Mouse (Mus musculus): ENCODE measurements around the gene Gnpat. TPM values are rescaled to one million over a fixed set of nuclear protein-coding genes. Genes with fewer than 3 reads are reported as not detected.
"Not testable (repeated sequence)": the region's sequence is repeated elsewhere in the genome, so short reads cannot be mapped to it uniquely, and the experiment has no call there.

Gnpat gene
- total and polyA plus RNA-seq, 3 experiments, result 62.3 to 91.5 (median 89.1) TPM

GRCm38 (mm10) chr8:124840900-124841299, 21.9 kb upstream of the Gnpat start:
- no peak overlapping the region for H3K4me2 ChIP-seq (ENCODE audit: insufficient read depth, low read depth, poor library complexity, severe bottlenecking)
- no peaks in the 10 kb centered on the region for H3K9me3 ChIP-seq (replicated peaks; ENCODE audit: low read length)
- no peaks in the 10 kb centered on the region for H3K27me3 ChIP-seq (replicated peaks)
- TF ChIP-seq MYC (IDR thresholded peaks at IDR 0.05; ENCODE audit: low read depth, low read length) (no peak), NELFE (IDR thresholded peaks at IDR 0.05; ENCODE audit: low read depth, low read length) (no peak), PAX5 (IDR thresholded peaks at IDR 0.05; ENCODE audit: low read length) (no peak)
- no peaks in the 10 kb centered on the region for H3K79me2 ChIP-seq (replicated peaks; ENCODE audit: control insufficient read depth, extremely low read depth, insufficient read depth, poor library complexity, severe bottlenecking)
- in situ Hi-C loops (cut with MboI; ENCODE audit: low pct_ligation_motif_present, low pct_unique_long_range_greater_than_20kb, low sequenced_read_pairs) (no loop called here), dilution Hi-C loops (cut with MboI; ENCODE audit: extremely low pct_ligation_motif_present, extremely low pct_unique_long_range_greater_than_20kb, low sequenced_read_pairs) (no loop called here)
- no peak overlapping the region for H3K9ac ChIP-seq (ENCODE audit: insufficient read depth, low read depth)
- no peak overlapping the region for H3K4me3 ChIP-seq (replicated peaks in 1 of 3; ENCODE audit: low read depth in 2 of 3, low read length in 2 of 3, poor library complexity in 1 of 3)
- no peak for DNase-seq (ENCODE audit: extremely low read depth)
- peaks cover 3 to 14% of the 10 kb centered on the region in 2 experiments; a peak in 2 of 4 replicates for H3K4me1 ChIP-seq (ENCODE audit: control insufficient read depth in 1 of 2, insufficient read depth in 2 of 2)
- H3K36me3 ChIP-seq (replicated peaks in 1 of 2; ENCODE audit: control insufficient read depth in 1 of 2, insufficient read depth in 1 of 2, low read length in 1 of 2), result peaks cover 40 to 86% of the 10 kb centered on the region in 2 experiments
- H3K27ac ChIP-seq (ENCODE audit: insufficient read depth, low read depth), result no peak overlapping the region

DNA sequence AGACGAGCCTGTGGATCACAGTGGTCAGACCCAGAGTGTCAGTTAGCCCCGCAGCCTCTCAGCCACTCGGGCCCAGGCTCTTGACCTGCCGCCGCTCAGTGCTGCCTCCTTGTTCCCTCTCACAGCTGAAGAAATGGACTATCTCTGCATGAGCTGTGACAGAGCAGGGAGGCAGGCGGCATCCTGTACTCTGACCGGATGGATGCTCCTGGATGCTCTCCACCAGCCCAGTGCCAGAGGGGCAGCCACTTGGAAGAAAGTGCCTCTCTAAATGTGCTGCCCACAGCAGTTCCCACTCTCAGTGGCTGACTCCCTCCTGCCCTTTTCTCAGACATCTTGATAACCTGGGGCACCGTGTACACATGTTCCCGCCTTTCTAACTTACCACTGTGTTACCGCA, 21.1 kb upstream of the Gnpat start:
- DNase-seq (ENCODE audit: extremely low read depth), result no peak
- dilution Hi-C loops (cut with MboI; ENCODE audit: extremely low pct_ligation_motif_present, extremely low pct_unique_long_range_greater_than_20kb, low sequenced_read_pairs), result no loop called here
- no peak overlapping the region for H3K4me2 ChIP-seq (ENCODE audit: insufficient read depth, low read depth, poor library complexity, severe bottlenecking)
- no peaks in the 10 kb centered on the region for H3K9me3 ChIP-seq (replicated peaks; ENCODE audit: low read length)
- H3K27ac ChIP-seq (ENCODE audit: insufficient read depth, low read depth), result no peak overlapping the region
- in situ Hi-C loops (cut with MboI; ENCODE audit: low pct_ligation_motif_present, low pct_unique_long_range_greater_than_20kb, low sequenced_read_pairs), result no loop called here
- H3K27me3 ChIP-seq (replicated peaks), result no peaks in the 10 kb centered on the region
- no peak overlapping the region for H3K4me3 ChIP-seq (replicated peaks in 1 of 3; ENCODE audit: low read depth in 2 of 3, low read length in 2 of 3, poor library complexity in 1 of 3)
- H3K4me1 ChIP-seq (ENCODE audit: control insufficient read depth in 1 of 2, insufficient read depth in 2 of 2), result peaks cover 3 to 14% of the 10 kb centered on the region in 2 experiments; a peak in 2 of 4 replicates
- H3K79me2 ChIP-seq (replicated peaks; ENCODE audit: control insufficient read depth, extremely low read depth, insufficient read depth, poor library complexity, severe bottlenecking), result no peaks in the 10 kb centered on the region
- no peak for TF ChIP-seq MYC (IDR thresholded peaks at IDR 0.05; ENCODE audit: low read depth, low read length)
- no peak for TF ChIP-seq UBTF (IDR thresholded peaks at IDR 0.05; ENCODE audit: low read depth, low read length)
- TF ChIP-seq PAX5 (IDR thresholded peaks at IDR 0.05; ENCODE audit: low read length), result no peak
- TF ChIP-seq MEF2A (IDR thresholded peaks at IDR 0.05; ENCODE audit: borderline replicate concordance, low read depth, low read length), result no peak
- TF ChIP-seq JUN (IDR thresholded peaks at IDR 0.05; ENCODE audit: insufficient read depth, low read depth, low read length), result no peak
- H3K9ac ChIP-seq (ENCODE audit: insufficient read depth, low read depth), result no peak overlapping the region
- H3K36me3 ChIP-seq (replicated peaks in 1 of 2; ENCODE audit: control insufficient read depth in 1 of 2, insufficient read depth in 1 of 2, low read length in 1 of 2), result peaks cover 40 to 84% of the 10 kb centered on the region in 2 experiments

DNA sequence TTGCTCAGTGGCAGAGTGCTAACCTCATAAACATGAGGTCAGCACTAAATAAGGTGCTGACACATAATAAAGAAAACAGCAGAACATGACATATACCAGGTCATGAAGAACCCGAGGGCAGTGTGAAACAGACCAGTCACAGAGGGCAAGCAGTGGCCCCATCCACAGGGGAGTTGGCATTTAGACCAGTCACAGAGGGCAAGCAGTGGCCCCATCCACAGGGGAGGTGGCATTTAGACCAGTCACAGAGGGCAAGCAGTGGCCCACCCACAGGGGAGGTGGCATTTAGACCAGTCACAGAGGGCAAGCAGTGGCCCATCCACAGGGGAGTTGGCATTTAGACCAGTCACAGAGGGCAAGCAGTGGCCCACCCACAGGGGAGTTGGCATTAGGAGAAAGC, 19.9 kb upstream of the Gnpat start:
- H3K9me3 ChIP-seq (replicated peaks; ENCODE audit: low read length); H3K27ac ChIP-seq (ENCODE audit: insufficient read depth, low read depth); H3K4me3 ChIP-seq (replicated peaks in 1 of 3; ENCODE audit: low read depth in 2 of 3, low read length in 2 of 3, poor library complexity in 1 of 3); DNase-seq (ENCODE audit: extremely low read depth); dilution Hi-C loops (cut with MboI; ENCODE audit: extremely low pct_ligation_motif_present, extremely low pct_unique_long_range_greater_than_20kb, low sequenced_read_pairs); H3K9ac ChIP-seq (ENCODE audit: insufficient read depth, low read depth); H3K4me1 ChIP-seq (ENCODE audit: control insufficient read depth in 1 of 2, insufficient read depth in 2 of 2); H3K4me2 ChIP-seq (ENCODE audit: insufficient read depth, low read depth, poor library complexity, severe bottlenecking); H3K79me2 ChIP-seq (replicated peaks; ENCODE audit: control insufficient read depth, extremely low read depth, insufficient read depth, poor library complexity, severe bottlenecking); H3K27me3 ChIP-seq (replicated peaks); in situ Hi-C loops (cut with MboI; ENCODE audit: low pct_ligation_motif_present, low pct_unique_long_range_greater_than_20kb, low sequenced_read_pairs): not testable (repeated sequence)
- peaks cover 39 to 78% of the 10 kb centered on the region in 2 experiments for H3K36me3 ChIP-seq (replicated peaks in 1 of 2; ENCODE audit: control insufficient read depth in 1 of 2, insufficient read depth in 1 of 2, low read length in 1 of 2)

DNA sequence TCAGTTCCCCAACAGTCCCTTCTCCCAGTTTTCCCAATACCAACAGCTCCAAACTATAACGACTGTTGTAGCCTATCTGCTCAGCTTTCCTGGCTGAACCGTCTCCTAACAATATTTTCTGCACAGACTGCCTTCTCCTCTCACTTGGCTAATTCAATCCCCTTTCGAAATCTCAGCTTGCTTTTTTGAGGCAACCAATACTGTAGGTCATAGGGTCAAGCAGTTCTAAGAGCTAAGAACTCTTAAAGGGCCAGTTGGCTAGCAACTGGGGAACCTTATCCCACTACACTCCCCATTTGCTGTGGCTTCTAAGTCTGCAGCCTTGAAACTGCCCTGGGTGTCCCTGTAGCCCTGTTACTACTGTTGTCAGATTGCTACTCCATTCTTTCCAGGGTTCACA, 17.7 kb upstream of the Gnpat start:
- dilution Hi-C loops (cut with MboI; ENCODE audit: extremely low pct_ligation_motif_present, extremely low pct_unique_long_range_greater_than_20kb, low sequenced_read_pairs), result no loop called here
- peaks cover 3 to 8% of the 10 kb centered on the region in 2 experiments; a peak in 2 of 4 replicates for H3K4me1 ChIP-seq (ENCODE audit: control insufficient read depth in 1 of 2, insufficient read depth in 2 of 2)

More for the DNA sequence above, 17.7 kb upstream of the Gnpat start:
- H3K4me2 ChIP-seq (ENCODE audit: insufficient read depth, low read depth, poor library complexity, severe bottlenecking), result no peak overlapping the region
- in situ Hi-C loops (cut with MboI; ENCODE audit: low pct_ligation_motif_present, low pct_unique_long_range_greater_than_20kb, low sequenced_read_pairs), result no loop called here
- H3K4me3 ChIP-seq (replicated peaks in 1 of 3; ENCODE audit: low read depth in 2 of 3, low read length in 2 of 3, poor library complexity in 1 of 3), result no peak overlapping the region
- H3K36me3 ChIP-seq (replicated peaks in 1 of 2; ENCODE audit: control insufficient read depth in 1 of 2, insufficient read depth in 1 of 2, low read length in 1 of 2), result peaks cover 19 to 56% of the 10 kb centered on the region in 2 experiments
- H3K9ac ChIP-seq (ENCODE audit: insufficient read depth, low read depth), result no peak overlapping the region
- DNase-seq (ENCODE audit: extremely low read depth), result no peak
- H3K9me3 ChIP-seq (replicated peaks; ENCODE audit: low read length), result no peaks in the 10 kb centered on the region
- TF ChIP-seq IRF4 (IDR thresholded peaks at IDR 0.05; ENCODE audit: low read depth, low read length), result no peak
- no peak for TF ChIP-seq POLR2AphosphoS2 (IDR thresholded peaks at IDR 0.05; ENCODE audit: low read depth, low read length)
- no peak for TF ChIP-seq ZKSCAN1 (IDR thresholded peaks at IDR 0.05; ENCODE audit: borderline replicate concordance, low read depth, low read length)
- TF ChIP-seq EP300 (IDR thresholded peaks at IDR 0.05; ENCODE audit: low read length), result no peak
- TF ChIP-seq CHD1 (IDR thresholded peaks at IDR 0.05; ENCODE audit: low read depth, low read length), result no peak
- TF ChIP-seq USF1 (IDR thresholded peaks at IDR 0.05; ENCODE audit: low read depth, low read length), result no peak
- TF ChIP-seq TCF12 (IDR thresholded peaks at IDR 0.05; ENCODE audit: low read depth, low read length), result no peak
- no peak for TF ChIP-seq MYC (IDR thresholded peaks at IDR 0.05; ENCODE audit: low read depth, low read length)
- TF ChIP-seq NELFE (IDR thresholded peaks at IDR 0.05; ENCODE audit: low read depth, low read length), result no peak
- TF ChIP-seq ZNF384 (IDR thresholded peaks at IDR 0.05; ENCODE audit: low read depth, low read length), result no peak
- no peak for TF ChIP-seq MXI1 (IDR thresholded peaks at IDR 0.05; ENCODE audit: low read depth, low read length)
- no peak for TF ChIP-seq TBP (conservative IDR thresholded peaks at IDR 0.05; ENCODE audit: low read depth, low read length)
- no peaks in the 10 kb centered on the region for H3K79me2 ChIP-seq (replicated peaks; ENCODE audit: control insufficient read depth, extremely low read depth, insufficient read depth, poor library complexity, severe bottlenecking)
- H3K27ac ChIP-seq (ENCODE audit: insufficient read depth, low read depth), result no peak overlapping the region
- H3K27me3 ChIP-seq (replicated peaks), result no peaks in the 10 kb centered on the region

All from CH12.LX (cell line).